Mouse (Mus musculus): ENCODE measurements around the gene Gm29094. TPM values are rescaled to one million over a fixed set of nuclear protein-coding genes. Genes with fewer than 3 reads are reported as not detected.
"Not testable (repeated sequence)": the region's sequence is repeated elsewhere in the genome, so short reads cannot be mapped to it uniquely, and the experiment has no call there.

Gene Gm29094
- not detected in 2 replicates for polyA plus RNA-seq (2014; fragmentation: Nextera tagmentation; extraction: Ambion mirVana)

DNA sequence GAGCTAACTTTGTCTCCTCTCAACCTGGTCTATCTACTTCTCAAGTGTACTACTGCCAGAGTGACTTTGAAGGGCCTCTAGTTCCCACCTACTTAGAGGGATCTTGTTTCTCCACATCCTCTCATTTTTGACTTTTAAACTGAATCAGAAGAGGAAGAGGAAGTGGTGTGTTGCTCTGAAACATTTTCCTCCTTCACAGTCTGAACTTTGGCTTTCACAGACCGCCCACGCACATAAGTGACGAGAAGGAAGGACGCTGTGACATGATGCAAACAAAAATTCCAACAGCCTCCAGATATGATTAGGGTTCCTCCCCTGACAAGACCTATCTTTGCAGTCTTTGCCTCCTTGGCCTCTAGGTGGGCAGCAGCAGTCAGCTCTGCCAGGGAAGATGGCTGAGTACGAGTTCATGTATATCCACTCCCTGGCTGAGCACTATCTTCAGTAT lies at the start of gene Gm29094, which contains the start of gene Bcl2a1b:
Gene Gm29094 (plus strand): TSS at position 411 of the 448 bp plus-strand sequence.
Gene Bcl2a1b (plus strand): TSS at position 241 of the 448 bp plus-strand sequence.
- H3K27me3 ChIP-seq (ENCODE audit: control insufficient read depth, insufficient read depth, low read length); H3K9me3 ChIP-seq (replicated peaks; ENCODE audit: control insufficient read depth, low read length); H3K4me1 ChIP-seq (ENCODE audit: control insufficient read depth, insufficient read depth, low read length); H3K36me3 ChIP-seq (ENCODE audit: control insufficient read depth, insufficient read depth, low read length); H3K4me3 ChIP-seq (ENCODE audit: low read depth, low read length); H3K9ac ChIP-seq (ENCODE audit: low read depth, low read length); H3K27ac ChIP-seq (ENCODE audit: low read depth, low read length); H3K4me2 ChIP-seq; ATAC-seq (replicated peaks; ENCODE audit: insufficient number of reproducible peaks, low FRiP score, low TSS enrichment): not testable (repeated sequence)
- 79% methylated on average over 5 of the region's 5 CpGs for WGBS (ENCODE audit: insufficient replicate concordance)

DNA sequence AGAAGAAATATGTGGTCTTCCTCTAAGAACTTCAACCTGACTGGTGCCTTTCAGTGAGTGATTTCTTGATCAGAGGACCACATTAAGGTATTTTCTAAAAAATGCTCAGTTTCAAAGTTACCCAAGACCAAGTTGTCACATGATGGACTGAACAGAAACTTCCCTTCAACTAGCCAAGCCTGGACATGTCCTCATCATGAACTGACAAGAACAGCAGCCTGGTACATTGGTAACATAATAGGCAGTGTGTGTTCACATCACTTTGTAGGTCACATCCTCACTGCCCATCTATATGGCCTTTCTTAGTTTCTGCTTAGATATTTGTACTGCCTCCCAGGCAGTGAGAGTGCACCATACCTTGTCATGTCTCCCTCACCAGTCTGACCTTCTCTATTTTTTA lies 26.6 kb upstream of the Gm29094 start:
- not testable (repeated sequence) for ATAC-seq (replicated peaks; ENCODE audit: insufficient number of reproducible peaks, low FRiP score, low TSS enrichment); H3K4me3 ChIP-seq (ENCODE audit: low read depth, low read length); H3K36me3 ChIP-seq (ENCODE audit: control insufficient read depth, insufficient read depth, low read length); H3K27me3 ChIP-seq (ENCODE audit: control insufficient read depth, insufficient read depth, low read length); H3K4me2 ChIP-seq; H3K9ac ChIP-seq (ENCODE audit: low read depth, low read length); H3K9me3 ChIP-seq (replicated peaks; ENCODE audit: control insufficient read depth, low read length); H3K4me1 ChIP-seq (ENCODE audit: control insufficient read depth, insufficient read depth, low read length); H3K27ac ChIP-seq (ENCODE audit: low read depth, low read length)

- not testable (repeated sequence) for H3K4me3 ChIP-seq (ENCODE audit: low read depth, low read length); H3K36me3 ChIP-seq (ENCODE audit: control insufficient read depth, insufficient read depth, low read length); H3K27me3 ChIP-seq (ENCODE audit: control insufficient read depth, insufficient read depth, low read length); H3K27ac ChIP-seq (ENCODE audit: low read depth, low read length); H3K4me1 ChIP-seq (ENCODE audit: control insufficient read depth, insufficient read depth, low read length); H3K9me3 ChIP-seq (replicated peaks; ENCODE audit: control insufficient read depth, low read length); ATAC-seq (replicated peaks; ENCODE audit: insufficient number of reproducible peaks, low FRiP score, low TSS enrichment); H3K4me2 ChIP-seq; H3K9ac ChIP-seq (ENCODE audit: low read depth, low read length)
- WGBS (ENCODE audit: insufficient replicate concordance), result 38% methylated on average over 2 of the region's 3 CpGs
Observed at GRCm38 (mm10) chr9:89178833-89179232, 20.3 kb upstream of the Gm29094 start.

DNA sequence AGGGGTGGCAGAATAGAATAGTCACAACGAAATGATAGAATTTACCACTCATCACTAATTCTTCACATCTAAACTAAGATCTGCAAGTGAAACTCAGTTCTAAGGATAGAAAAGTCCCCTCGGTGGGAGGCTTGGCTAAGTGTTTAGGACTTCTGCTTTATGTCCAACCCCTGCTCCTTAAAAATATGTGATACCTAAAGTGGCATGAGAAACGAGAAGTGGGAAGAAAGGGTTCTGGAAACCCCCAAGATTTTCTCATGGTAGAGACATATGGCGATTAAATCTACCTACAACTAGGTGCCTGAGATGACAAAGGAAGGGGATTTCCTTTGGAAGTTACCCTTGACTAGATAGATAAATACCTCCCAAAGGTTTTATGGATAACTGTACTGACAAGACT lies 19.7 kb upstream of the Gm29094 start:
- not testable (repeated sequence) for H3K27ac ChIP-seq (ENCODE audit: low read depth, low read length); ATAC-seq (replicated peaks; ENCODE audit: insufficient number of reproducible peaks, low FRiP score, low TSS enrichment); H3K27me3 ChIP-seq (ENCODE audit: control insufficient read depth, insufficient read depth, low read length); H3K4me1 ChIP-seq (ENCODE audit: control insufficient read depth, insufficient read depth, low read length); H3K4me2 ChIP-seq; H3K9ac ChIP-seq (ENCODE audit: low read depth, low read length); H3K4me3 ChIP-seq (ENCODE audit: low read depth, low read length); H3K9me3 ChIP-seq (replicated peaks; ENCODE audit: control insufficient read depth, low read length); H3K36me3 ChIP-seq (ENCODE audit: control insufficient read depth, insufficient read depth, low read length)
- WGBS (ENCODE audit: insufficient replicate concordance), result 62% methylated on average over 2 of the region's 4 CpGs

GRCm38 (mm10) chr9:89187006-89187405 lies 12.2 kb upstream of the Gm29094 start:
- H3K36me3 ChIP-seq (ENCODE audit: control insufficient read depth, insufficient read depth, low read length), result not testable (repeated sequence)

DNA sequence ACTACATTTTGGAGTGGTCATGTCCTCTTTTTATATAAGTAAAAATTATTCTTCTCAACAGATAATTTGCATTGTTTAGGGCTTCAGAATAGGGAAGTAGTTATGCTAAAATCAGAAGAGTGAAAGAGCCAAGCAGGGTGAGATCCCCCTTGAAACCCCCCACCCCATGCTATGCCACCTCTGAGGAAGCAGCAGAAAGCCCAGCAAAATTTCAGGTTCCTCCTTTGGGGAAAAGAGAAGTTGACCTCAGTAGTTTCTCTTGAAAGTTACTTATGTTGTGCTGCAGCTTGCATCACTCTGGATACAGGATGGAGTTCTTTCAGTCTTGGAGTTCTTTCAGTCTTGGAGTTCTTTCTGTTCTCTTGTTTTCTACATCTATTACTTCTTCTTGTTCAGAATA lies 3.7 kb upstream of the Gm29094 start:
- H3K9me3 ChIP-seq (replicated peaks; ENCODE audit: control insufficient read depth, low read length); H3K9ac ChIP-seq (ENCODE audit: low read depth, low read length); H3K27me3 ChIP-seq (ENCODE audit: control insufficient read depth, insufficient read depth, low read length); ATAC-seq (replicated peaks; ENCODE audit: insufficient number of reproducible peaks, low FRiP score, low TSS enrichment); H3K4me1 ChIP-seq (ENCODE audit: control insufficient read depth, insufficient read depth, low read length); H3K4me3 ChIP-seq (ENCODE audit: low read depth, low read length); H3K36me3 ChIP-seq (ENCODE audit: control insufficient read depth, insufficient read depth, low read length); H3K27ac ChIP-seq (ENCODE audit: low read depth, low read length); H3K4me2 ChIP-seq: not testable (repeated sequence)

More at GRCm38 (mm10) chr9:89187006-89187405, 12.2 kb upstream of the Gm29094 start:
- not testable (repeated sequence) for H3K9ac ChIP-seq (ENCODE audit: low read depth, low read length); H3K4me2 ChIP-seq; ATAC-seq (replicated peaks; ENCODE audit: insufficient number of reproducible peaks, low FRiP score, low TSS enrichment); H3K9me3 ChIP-seq (replicated peaks; ENCODE audit: control insufficient read depth, low read length); H3K27ac ChIP-seq (ENCODE audit: low read depth, low read length); H3K4me3 ChIP-seq (ENCODE audit: low read depth, low read length); H3K4me1 ChIP-seq (ENCODE audit: control insufficient read depth, insufficient read depth, low read length); H3K27me3 ChIP-seq (ENCODE audit: control insufficient read depth, insufficient read depth, low read length)
- 60% methylated on average over 15 of the region's 15 CpGs for WGBS (ENCODE audit: insufficient replicate concordance)

GRCm38 (mm10) chr9:89197509-89197908 lies 1.7 kb upstream of the Gm29094 start:
- not testable (repeated sequence) for H3K36me3 ChIP-seq (ENCODE audit: control insufficient read depth, insufficient read depth, low read length); ATAC-seq (replicated peaks; ENCODE audit: insufficient number of reproducible peaks, low FRiP score, low TSS enrichment)
- no CpG with 5 or more reads among the region's 1 CpGs for WGBS (ENCODE audit: insufficient replicate concordance)

GRCm38 (mm10) chr9:89198349-89198748 lies 830 bp upstream of the Gm29094 start:
- H3K27me3 ChIP-seq (ENCODE audit: control insufficient read depth, insufficient read depth, low read length); H3K27ac ChIP-seq (ENCODE audit: low read depth, low read length); H3K4me1 ChIP-seq (ENCODE audit: control insufficient read depth, insufficient read depth, low read length); H3K9me3 ChIP-seq (replicated peaks; ENCODE audit: control insufficient read depth, low read length); H3K36me3 ChIP-seq (ENCODE audit: control insufficient read depth, insufficient read depth, low read length); ATAC-seq (replicated peaks; ENCODE audit: insufficient number of reproducible peaks, low FRiP score, low TSS enrichment); H3K9ac ChIP-seq (ENCODE audit: low read depth, low read length); H3K4me3 ChIP-seq (ENCODE audit: low read depth, low read length); H3K4me2 ChIP-seq: not testable (repeated sequence)
- WGBS (ENCODE audit: insufficient replicate concordance), result 82% methylated on average over 3 of the region's 3 CpGs

More at GRCm38 (mm10) chr9:89197509-89197908, 1.7 kb upstream of the Gm29094 start:
- H3K4me3 ChIP-seq (ENCODE audit: low read depth, low read length); H3K9me3 ChIP-seq (replicated peaks; ENCODE audit: control insufficient read depth, low read length); H3K9ac ChIP-seq (ENCODE audit: low read depth, low read length); H3K27ac ChIP-seq (ENCODE audit: low read depth, low read length); H3K4me1 ChIP-seq (ENCODE audit: control insufficient read depth, insufficient read depth, low read length); H3K27me3 ChIP-seq (ENCODE audit: control insufficient read depth, insufficient read depth, low read length); H3K4me2 ChIP-seq: not testable (repeated sequence)

- not testable (repeated sequence) for ATAC-seq (replicated peaks; ENCODE audit: insufficient number of reproducible peaks, low FRiP score, low TSS enrichment); H3K4me3 ChIP-seq (ENCODE audit: low read depth, low read length); H3K36me3 ChIP-seq (ENCODE audit: control insufficient read depth, insufficient read depth, low read length); H3K27ac ChIP-seq (ENCODE audit: low read depth, low read length); H3K9me3 ChIP-seq (replicated peaks; ENCODE audit: control insufficient read depth, low read length); H3K4me2 ChIP-seq; H3K4me1 ChIP-seq (ENCODE audit: control insufficient read depth, insufficient read depth, low read length); H3K9ac ChIP-seq (ENCODE audit: low read depth, low read length); H3K27me3 ChIP-seq (ENCODE audit: control insufficient read depth, insufficient read depth, low read length)
Observed at GRCm38 (mm10) chr9:89202256-89202655, 3.1 kb downstream of the Gm29094 start.

All from heart, embryonic 11.5 days (tissue).